Mouse (Mus musculus) CH12.LX (cell line): ENCODE data around the gene Slc24a1.

Source experiments
- CTCF ChIP-seq, 2 experiments: IDR thresholded peaks in 1 of 2; conservative IDR thresholded peaks in 1 of 2; 2 replicates each; pipeline ENCODE4 v1.5.1; 2011 to 2012; ENCODE audit warnings: low read depth in 2 of 2, low read length in 2 of 2, improper control_type of control experiment in 1 of 2, inconsistent platforms in 1 of 2, mild to moderate bottlenecking in 1 of 2, moderate library complexity in 1 of 2
- SMC3 ChIP-seq: IDR thresholded peaks from 2 replicates; pipeline ENCODE4 v1.6.1; 2011; ENCODE audit warnings: low read depth, low read length, improper control_type of control experiment

DNA sequence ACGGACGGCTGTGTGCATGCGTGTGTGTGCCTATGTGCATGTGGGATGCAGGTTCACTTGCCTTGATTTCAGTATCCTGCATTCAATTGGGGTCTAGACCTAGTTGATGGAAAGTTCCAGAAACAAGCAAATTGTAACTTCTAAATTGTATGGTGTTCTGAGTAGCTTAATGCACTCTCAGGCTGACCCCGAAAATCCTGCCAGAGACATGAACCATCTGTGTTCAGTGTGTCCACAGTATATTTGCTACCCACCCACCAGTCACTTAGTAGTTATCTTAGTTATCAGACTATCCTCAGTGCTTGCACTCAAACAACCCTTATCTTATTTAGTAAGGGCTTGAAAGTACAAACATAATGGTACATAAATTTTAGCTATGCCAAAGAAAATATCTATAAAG is 9.8 kb downstream of the Slc24a1 start:
- TF ChIP-seq CTCF (conservative IDR thresholded peaks at IDR 0.05 in 1 of 2, IDR thresholded peaks at IDR 0.05 in 1 of 2; ENCODE audit: low read depth in 2 of 2, low read length in 2 of 2) (no peak), SMC3 (no peak)
